Mouse (Mus musculus): ENCODE measurements around the gene Arl6ip6.
A peak's percentile ranks its signal among the peaks of the same experiment; 100 is the strongest.

The Arl6ip6 gene

DNA sequence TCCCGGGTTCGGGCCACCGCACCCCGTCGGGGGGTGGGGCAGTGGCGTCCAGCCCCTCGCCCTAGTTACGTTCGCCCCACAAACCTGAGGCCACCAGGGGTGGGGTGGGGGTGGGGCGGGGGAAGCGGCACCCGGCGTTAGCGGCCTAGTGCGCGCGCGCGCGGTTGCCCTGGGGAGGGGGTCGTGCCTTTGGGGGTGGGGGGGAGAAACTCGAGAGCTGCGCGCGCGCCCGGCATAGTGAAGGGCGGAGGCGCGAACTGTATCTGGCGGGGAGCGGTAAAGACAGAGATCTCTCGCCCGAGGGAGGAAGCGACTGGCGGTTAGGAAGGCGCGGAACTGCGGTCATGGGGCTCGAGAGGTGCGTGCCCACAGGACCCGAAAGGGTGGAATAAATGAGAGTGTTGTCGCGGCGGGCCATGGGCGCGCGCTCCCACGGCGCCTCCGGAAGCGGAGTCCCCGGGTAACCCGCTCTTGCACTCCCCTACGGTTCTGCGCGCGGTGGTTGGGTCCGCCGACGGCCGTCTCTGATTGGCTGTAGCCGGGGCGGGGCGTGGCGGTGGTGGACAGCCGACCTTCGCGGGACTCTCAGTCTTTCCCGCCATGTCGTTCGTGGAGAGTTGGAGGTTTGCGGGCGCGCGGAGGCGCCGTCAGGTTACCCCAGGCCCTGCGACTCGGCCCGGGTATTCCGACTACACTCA lies at the start of gene Arl6ip6:
Arl6ip6 (plus strand) TSS at position 204 of the 698 bp plus-strand sequence.
- peak; percentile 96 to 97 for DNase-seq

DNA sequence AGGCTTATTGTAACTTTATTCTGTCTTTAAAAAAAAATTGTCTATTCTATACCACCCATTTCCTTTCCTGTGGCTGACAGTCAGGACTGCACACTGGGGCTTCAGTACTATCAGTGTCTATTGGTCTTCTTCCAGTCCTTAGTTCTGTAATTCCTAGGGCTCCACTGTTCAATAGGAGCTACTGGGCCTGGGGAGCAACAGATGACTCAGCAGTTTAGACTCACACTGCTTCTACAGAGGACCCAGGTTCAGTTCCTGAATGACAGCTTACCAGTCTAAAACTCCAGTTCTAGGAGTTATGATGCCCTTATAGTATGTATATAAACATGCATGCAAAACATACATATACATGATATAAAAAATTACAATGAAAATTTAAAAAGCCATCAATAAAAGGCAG lies 44.7 kb upstream of the Arl6ip6 start:
- DNase-seq = no peak

DNA sequence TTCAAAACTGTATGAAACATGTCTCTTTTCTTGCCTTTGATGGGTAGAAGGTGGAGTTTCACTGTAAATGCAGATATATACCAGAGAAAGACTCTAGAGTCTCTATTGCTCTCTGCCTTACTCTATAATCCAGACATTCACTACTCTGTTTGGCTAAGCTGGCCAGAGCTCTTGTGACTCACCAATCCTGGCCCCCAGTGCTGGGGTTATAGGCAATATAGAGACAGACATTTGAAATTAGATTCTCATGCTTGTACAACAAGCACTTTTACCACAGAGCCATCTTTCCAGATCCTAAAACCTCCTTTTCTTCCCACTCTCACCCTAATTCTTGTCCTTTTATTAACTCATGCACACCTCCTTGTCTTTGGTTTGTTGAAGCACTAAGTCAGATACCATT lies 17.6 kb upstream of the Arl6ip6 start:
- no peak for DNase-seq

DNA sequence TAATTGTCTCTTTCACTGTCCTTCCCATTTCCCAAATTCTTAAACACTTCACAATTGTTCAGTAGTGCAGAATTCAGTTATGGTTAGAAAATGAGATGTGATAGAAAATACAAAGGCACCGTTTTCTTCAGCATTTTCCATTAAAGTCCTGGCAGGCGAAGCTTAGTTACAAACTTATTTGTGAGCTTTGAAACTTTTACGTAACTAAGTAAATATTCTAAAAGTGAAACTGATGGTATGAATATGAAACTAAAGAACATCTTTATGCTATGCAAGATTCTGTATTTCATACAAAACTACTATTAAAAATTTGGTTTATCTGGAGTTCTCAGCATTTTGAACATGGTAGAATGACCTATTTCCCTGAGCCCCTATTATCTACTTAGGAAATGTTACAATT lies 12.6 kb upstream of the Arl6ip6 start:
- DNase-seq = no peak

DNA sequence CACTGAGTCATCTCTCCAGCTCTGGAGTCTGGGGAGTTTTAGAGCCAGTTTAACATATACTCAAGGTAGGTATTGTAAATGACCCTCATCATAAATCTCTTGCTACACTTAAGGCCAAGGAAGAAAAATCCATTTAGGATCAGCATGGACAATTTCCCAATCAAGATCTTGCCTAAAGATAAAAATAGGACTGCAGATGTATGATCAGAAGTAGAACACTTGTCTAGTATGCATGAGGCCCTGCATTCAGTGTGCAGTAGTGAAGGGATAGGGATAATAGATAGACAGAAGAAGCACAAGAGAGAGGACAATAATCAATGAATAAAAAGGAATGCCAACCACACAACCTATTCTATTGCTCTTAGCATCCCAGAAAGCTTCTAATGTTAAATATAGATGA lies 11.7 kb upstream of the Arl6ip6 start:
- no peak for DNase-seq

DNA sequence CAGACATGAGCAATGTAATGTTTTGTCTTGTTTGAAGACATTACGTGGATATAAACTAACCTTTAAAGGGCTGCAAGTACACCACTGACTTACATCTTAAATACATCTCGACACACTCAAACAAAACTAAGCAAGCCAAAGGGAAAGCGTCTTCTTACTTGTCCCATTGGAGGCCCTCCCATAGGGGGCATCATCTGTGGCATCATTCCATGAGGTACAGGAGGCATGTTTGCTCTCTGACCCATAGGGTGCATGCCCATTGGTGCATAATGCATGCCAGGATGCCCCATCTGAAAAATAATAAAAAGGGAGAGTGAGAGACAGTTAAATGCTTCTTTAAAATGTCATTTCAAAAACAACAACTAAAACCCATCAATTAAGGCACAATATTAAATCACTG lies 1.7 kb upstream of the Arl6ip6 start:
- peak in 1 of 2 experiments; percentile 7 for DNase-seq

DNA sequence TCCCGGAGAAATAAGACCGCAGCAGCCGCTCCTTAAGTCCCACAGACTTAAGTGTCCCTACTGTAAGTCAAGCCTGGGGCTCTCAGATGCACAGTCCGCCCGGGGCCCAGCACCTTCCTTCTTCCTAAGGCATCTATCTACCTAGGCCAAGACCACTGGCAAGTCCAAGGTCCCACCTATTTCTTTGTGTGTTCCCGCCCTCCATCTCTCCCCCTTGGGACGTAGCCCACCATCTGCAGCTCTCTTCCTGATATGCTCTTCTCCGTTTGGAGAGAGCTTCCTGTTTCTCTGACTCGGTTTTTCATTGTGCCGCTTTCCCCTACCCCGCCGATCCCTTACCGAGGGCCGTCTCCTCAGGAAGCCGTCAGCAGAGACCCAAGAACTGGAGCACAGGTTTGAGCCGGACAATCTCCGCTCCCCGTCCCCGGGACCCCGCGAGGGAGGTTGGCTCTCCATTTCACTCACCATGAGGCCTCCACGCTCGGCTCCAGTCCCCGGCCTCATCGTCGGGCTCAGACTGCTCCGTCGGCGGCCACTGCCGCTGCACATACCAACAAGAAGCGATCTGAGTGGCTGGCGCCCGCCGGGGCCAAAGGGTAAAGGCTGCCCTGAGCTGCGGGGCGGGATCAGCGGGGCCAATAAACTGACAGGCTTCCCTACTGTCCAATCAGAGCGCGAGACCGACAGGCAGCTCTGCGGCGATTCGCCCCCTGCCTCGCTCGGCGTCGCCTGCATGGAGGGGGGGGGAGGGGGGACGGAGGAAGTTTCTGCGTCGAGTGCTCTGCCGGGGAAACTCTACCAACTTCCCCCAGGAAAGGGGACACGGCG lies 628 bp upstream of the Arl6ip6 start, which contains the start of gene Prpf40a:
Prpf40a (minus strand) TSS at position 601 of the 828 bp plus-strand sequence.
- peak; percentile 99 for DNase-seq

DNA sequence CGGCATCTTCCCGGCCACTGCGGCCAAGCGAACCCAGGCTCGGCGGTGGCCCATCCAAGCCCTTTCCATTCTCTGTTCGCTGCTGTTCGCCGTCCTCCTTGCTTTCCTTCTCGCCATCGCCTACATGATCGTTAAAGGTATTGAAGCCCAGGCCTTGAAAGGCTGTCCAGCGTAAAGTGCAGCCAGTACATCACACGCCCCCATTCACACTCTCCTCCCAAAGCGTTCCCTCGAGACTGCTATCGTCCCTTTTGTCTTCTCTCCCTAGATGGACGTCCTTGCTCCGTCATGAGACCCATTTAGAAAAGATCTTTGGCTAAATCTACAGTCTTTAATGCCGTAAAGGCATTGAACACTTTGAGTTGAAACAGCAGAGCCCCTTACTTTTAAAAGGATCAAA lies 860 bp downstream of the Arl6ip6 start:
- no peak for DNase-seq

DNA sequence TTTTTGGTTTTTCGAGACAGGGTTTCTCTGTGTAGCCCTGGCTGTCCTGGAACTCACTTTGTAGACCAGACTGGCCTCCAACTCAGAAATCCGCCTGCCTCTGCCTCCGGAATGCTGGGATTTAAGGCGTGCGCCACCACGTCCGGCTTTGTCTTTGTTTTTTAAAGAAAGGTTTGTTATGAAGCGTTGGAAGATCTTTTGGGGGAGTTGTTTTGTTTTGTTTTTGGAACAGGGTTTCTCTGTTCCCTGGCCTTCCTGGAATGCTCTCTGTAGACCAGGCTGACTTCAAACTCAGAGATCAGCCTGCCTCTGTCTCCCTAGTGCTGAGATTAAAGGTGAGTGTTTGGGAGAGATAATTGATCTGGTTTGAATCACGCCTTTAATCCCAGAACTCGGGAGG lies 4.9 kb downstream of the Arl6ip6 start:
- DNase-seq = no peak

DNA sequence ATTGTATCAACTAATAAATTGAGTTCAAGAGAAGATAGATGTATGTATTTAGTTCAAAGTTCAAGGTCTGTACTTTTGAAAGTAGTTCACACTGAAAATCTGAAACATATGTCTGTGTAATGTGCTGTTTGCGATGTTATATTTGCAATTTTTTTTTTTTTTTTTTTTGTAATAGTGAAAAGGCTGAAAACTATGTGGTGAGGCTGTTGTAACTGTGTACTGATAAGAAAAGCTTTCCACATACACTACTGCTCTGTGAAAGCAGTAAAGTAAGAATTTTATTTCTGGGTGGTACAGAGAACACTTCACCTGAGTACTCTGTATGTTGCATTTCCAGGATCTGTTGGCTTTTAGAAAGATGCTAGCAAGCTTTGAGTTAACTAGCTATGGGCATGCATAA lies 7.7 kb downstream of the Arl6ip6 start:
- no peak for DNase-seq

DNA sequence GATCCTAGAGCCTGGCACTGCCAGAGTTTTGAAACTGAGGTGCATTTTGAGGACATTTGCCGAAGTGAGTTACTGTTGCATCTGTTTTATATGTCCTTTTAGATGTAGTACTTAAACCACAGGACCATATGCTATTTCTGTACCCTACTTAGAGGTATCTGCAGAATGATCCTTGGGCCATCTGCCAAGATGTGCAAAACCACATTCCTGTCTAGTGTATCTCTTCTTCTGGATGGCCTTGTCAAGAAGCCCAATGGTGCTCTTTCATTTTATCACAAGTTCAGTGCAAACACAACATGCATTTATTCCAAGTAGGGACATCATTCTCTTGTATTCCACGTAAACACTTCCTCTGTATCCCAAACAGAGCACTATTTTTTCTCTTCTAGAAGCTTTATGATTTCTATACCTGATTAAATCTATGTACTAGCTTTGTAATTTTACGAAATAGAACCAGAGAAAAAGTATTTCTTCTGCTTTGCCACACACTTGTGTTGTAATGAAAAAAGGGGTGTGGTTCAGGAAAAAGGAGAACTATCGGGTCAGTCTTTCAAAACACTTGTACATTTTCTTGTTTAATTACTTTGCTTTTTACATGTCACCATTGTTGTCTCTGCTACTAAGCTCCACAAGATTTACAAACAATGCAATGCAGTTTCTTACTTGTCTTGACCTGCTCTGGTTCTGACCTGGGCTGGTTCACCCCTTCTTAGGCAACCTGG lies 8.8 kb downstream of the Arl6ip6 start:
- DNase-seq = no peak

DNA sequence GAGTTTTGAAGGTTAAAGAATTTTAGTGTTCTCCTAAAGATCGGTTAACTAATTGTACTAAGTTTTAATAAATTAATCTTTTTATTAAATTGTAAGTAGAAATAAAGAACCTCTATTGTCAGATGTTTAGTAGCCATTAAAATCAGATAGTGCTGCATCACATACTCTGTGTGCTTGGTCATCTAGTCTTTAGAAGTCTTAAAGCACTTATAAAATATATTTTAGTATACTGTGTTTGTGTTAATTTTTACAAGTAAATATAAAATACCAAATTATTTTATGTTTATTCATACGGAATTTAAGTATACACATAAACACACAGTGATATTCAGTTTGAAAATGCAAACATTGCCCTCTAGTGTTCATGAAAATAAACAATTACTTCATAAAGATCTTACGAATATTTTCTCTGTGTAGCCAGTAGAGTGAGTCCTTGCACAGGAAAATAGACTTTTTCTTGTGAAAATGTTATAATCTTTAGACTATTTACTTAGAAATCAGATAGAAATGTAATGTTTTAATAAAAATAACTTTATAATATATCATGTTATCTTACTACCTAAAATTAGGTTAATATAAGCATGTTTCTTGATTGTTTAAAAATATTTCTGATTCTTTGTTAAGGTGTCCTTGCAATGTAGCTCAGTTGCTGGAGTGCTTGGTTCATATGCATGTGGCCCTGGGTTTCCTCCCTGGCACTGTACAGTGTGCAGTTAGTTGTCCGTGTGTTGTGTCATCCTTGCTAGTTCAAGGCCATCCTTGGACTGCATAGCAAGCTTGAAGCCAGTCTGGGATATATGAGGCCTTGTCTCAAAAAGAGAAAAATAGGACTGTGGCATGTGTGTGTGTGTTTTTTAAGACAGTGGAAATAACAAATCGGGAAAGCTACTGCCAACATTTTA lies 13.1 kb downstream of the Arl6ip6 start:
- DNase-seq = no peak

DNA sequence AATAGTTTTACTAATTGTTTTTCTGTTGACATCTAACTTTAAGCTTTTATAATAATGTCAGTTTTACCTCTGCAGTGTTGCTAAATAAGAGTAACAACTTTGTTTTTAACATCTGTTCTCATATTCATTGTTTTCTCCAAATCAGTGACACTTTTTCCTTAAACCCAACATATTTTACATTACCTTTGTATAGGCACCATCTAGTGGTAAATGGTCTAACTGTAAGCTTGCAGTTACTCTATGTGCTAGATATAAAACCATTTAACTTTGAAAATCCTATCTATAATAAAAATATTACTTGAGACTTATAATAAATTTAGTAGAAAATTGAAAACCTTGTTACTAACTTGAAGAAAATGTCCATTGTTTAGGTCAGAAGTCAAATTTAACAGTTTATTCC lies 15.2 kb downstream of the Arl6ip6 start:
- no peak for DNase-seq

DNA sequence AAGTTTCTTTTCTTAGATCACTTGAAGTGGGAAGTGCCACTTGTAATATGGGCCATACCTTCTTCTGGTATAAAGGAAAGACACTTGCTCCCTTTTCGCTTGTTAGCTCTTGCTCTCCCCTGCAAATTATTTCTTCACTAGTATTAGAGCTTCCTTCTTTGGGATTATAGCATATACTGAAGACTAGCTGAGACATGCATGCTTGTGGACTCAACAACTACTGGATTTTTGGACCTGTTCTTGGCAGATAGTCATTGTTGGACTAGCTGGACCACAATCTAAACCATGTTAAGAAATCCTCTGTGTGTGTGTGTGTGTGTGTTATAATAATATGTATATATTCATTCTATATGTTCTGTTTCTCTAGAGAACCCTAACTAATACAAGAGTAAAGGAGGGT lies 22.0 kb downstream of the Arl6ip6 start:
- DNase-seq = no peak

DNA sequence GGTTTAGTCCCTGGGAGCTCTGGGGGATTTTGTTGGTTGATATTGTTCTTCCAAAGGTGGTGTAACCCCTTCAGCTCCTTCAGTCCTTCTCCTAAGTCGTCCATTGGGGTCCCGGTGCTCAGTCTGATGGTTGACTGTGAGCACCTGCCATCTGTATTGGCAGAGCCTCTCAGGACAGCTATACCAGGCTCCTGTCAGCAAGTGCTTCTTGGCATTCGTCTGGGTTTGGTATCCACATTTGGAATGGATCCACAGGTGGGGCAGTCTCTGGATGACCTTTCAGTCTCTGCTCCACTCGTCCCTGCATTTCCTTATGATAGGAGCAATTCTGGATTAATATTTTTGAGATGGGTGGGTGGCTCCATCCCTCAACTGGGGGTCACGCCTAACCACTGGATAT lies 30.7 kb downstream of the Arl6ip6 start:
- no peak for DNase-seq

DNA sequence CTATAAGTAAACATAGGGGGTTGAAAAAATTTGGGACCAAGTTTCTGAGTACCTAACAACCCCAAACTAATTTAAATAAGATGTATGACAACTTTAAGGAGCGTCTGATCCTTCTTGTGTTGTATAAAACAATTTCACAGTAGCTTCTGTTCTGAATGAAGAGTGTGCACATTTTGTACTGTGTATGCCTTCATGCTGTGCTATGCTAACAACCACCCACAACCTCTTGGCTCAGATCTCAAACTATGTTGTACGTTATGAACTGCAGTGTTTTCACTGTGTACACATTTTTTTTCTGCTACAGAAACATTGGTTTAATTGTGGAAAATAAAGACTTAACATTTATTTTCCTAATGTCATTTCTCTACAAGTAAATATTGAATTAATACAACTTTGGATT lies 65.5 kb downstream of the Arl6ip6 start:
- DNase-seq = no peak

All from kidney, adult 8-10 months (tissue).